Mouse (Mus musculus) kidney, adult 18-20 months (tissue): ENCODE data around the gene Nbr1.
"Not testable (repeated sequence)": the region's sequence is repeated elsewhere in the genome, so short reads cannot be mapped to it uniquely, and the experiment has no call there.

Experiments
- DNase-seq: peaks from one replicate; pipeline ENCODE4 v3.0.0; 2021

The Nbr1 gene

GRCm38 (mm10) chr11:101583205-101583604 lies 31.3 kb downstream of the Nbr1 start:
- DNase-seq = no peak

DNA sequence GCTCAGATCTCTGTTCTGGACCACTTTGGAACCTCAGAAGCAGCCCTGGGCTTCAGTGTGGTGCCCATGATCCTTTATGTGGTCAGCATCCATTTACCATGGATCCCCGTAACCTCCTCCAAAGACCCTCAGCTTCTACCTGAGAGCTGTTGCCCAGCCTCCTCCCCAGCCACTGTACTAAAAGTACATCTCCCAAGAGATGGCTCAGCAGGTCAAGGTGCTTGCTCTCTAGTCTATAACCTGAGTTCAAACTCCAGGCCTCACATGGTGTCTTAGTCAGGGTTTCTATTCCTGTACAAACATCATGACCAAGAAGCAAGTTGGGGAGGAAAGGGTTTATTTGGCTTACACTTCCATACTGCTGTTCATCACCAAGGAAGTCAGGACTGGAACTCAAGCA lies 33.1 kb downstream of the Nbr1 start:
- DNase-seq = not testable (repeated sequence)

GRCm38 (mm10) chr11:101585805-101586204 lies 33.9 kb downstream of the Nbr1 start:
- DNase-seq = no peak

- no peak for DNase-seq
These were observed 35.7 kb downstream of the Nbr1 start for GRCm38 (mm10) chr11:101587676-101588075.

- peak; percentile 39 for DNase-seq
These were observed 36.9 kb downstream of the Nbr1 start for GRCm38 (mm10) chr11:101588868-101589267.

DNA sequence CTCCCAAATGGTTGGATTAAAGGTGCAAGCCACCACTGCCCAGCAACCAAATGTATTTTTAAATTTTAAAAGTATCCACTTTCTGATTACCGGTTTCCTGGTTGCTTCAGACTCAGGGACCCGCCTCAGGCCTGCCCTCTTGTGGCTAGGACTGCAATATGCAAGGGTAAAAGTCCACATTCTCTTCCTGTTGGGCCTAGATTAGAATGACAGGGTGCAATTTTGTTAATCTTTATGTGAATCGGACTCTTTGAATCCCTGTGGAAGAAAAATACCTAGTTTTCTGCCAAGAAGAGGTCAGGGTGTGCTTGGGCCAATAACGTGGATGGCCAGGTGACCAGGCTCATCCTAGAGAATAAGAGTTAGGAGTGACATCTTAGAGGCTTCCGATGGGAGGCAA lies 37.5 kb downstream of the Nbr1 start:
- DNase-seq = peak; percentile 78

DNA sequence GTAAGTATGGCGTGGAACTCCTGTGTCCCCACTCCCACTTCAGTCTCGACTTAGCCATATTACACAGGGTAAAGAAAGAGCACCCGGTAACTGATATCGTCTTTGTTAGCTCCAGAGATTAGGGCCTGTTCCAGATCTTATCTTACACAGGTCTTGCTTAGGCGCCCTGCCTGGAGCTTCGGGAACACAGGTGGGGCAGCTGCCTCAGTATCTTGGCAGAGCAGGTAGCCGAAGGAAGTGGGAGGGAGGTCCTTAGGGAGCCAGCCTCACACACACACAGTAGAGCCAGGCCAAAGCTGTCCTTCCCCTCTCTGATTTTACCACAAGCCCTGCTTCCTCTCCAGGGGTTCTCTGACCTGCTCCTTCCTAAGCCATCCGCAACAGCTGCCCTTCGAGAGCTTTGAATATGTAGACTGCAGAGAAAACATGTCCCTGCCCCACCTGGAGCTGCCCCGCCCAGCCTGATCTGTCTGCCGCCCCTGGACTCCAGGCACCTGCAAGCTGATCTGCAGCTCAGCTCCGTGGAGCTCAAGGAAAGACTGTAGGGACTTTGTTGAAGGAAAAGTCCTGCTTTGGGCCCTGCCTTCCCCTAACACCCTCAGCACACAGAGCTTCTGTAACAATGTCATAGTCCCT lies 38.2 kb downstream of the Nbr1 start:
- DNase-seq = no peak

DNA sequence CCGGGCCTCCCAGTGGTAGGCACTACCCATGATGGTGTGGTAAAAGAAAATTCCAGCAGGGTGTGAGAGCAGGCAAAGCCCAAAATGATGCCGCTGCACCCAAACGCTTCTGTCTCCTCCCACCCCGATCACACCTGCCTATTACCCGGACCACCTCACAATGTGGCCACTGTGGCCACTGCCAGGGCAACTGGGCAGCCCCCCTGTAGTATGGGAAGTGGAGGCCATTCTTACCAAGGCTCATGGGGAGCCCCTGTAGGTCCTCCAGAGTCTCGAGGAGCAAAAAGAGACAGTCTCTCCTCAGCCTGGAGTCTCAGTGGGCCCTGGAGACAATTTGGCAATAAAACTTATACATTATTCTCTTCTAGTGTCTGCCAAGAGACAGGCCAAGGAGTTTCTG lies 47.2 kb downstream of the Nbr1 start, which contains the start of gene Gm11634:
Gm11634 (minus strand) TSS at position 101 of the 400 bp plus-strand sequence.
- no peak for DNase-seq

- peak; percentile 66 for DNase-seq
These were observed 50.5 kb downstream of the Nbr1 start for GRCm38 (mm10) chr11:101602491-101602890.

- DNase-seq = no peak
These were observed 52.2 kb downstream of the Nbr1 start for GRCm38 (mm10) chr11:101604116-101604515.

GRCm38 (mm10) chr11:101604531-101605453 lies 52.8 kb downstream of the Nbr1 start:
- DNase-seq = peak; percentile 85

- not testable (repeated sequence) for DNase-seq
These were observed 55.2 kb downstream of the Nbr1 start for GRCm38 (mm10) chr11:101607134-101607533.

- DNase-seq = no peak
These were observed 58.5 kb downstream of the Nbr1 start for GRCm38 (mm10) chr11:101610445-101610844.

DNA sequence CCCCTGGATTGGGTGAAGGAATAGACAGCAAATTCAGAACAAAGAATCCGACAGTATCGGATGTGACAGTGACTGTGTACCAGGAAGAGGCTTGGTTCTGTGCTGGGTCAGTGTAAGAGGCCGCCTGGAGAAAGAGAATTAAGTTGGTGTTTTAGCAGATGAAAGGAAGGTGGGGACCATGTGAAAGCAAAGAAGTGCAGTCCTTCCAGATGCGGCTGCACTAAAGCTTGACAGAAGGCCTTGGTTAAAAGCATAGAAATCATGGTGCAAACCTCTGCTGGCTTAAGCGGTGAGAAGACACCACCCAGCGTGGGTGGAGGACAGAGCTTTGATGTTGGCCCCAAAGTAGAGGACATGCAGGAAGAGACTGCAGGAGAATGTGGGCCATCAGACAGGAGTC lies 61.6 kb downstream of the Nbr1 start:
- no peak for DNase-seq

- DNase-seq = no peak
These were observed 62.2 kb downstream of the Nbr1 start for GRCm38 (mm10) chr11:101614116-101614515.

- DNase-seq = no peak
These were observed 63.4 kb downstream of the Nbr1 start for GRCm38 (mm10) chr11:101615380-101615779.

GRCm38 (mm10) chr11:101616104-101616503 lies 64.2 kb downstream of the Nbr1 start:
- no peak for DNase-seq

- DNase-seq = no peak
These were observed 65.2 kb downstream of the Nbr1 start for GRCm38 (mm10) chr11:101616948-101617767.

DNA sequence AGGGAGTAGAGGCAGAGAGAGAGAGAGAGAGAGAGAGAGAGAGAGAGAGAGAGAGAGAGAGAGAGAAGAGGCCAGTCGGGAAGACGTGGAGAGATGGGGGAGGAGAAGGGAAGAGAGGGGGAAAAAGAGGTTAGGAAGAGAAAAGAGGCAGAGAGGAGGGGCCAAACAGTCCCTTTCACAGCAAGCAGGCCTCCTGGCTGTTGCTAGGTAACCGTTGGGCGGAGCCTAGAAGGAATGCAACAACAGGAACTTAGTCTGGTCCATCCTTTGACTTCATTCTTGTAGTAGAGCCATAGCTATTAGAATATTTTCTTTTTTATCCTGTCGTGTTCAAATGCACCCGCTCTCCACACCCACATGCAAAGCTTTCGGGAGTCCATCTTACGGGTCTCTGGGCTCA lies 65.9 kb downstream of the Nbr1 start:
- no peak for DNase-seq

- no peak for DNase-seq
These were observed 66.6 kb downstream of the Nbr1 start for GRCm38 (mm10) chr11:101618596-101618995.

GRCm38 (mm10) chr11:101620022-101620655 lies 68.2 kb downstream of the Nbr1 start:
- not testable (repeated sequence) for DNase-seq

DNA sequence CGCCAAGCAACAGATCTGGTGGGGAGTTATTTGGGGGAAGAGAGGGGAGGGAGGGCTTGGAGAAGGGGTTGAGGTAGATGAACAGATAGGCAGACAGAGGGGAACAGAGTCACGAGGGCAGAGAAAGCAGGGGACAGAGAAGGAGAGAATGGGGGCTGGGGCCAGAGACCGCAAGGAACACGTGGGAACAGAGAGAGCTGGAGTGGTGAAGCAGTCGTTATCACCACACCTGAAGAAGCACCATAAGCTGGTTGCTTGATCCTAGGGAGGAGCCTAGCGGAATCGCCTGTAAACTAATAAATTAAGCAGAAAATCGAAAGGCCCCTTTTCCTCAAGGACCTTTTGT lies 74.7 kb downstream of the Nbr1 start:
- no peak for DNase-seq
